Mouse (Mus musculus): Measurements from ENCODE around the gene Galnt2. TPM values are rescaled to one million over a fixed set of nuclear protein-coding genes. Genes with fewer than 3 reads are reported as not detected.

The Galnt2 gene
- total and polyA plus RNA-seq, 3 experiments, result 18.6 to 27.3 (median 23.6) TPM

DNA sequence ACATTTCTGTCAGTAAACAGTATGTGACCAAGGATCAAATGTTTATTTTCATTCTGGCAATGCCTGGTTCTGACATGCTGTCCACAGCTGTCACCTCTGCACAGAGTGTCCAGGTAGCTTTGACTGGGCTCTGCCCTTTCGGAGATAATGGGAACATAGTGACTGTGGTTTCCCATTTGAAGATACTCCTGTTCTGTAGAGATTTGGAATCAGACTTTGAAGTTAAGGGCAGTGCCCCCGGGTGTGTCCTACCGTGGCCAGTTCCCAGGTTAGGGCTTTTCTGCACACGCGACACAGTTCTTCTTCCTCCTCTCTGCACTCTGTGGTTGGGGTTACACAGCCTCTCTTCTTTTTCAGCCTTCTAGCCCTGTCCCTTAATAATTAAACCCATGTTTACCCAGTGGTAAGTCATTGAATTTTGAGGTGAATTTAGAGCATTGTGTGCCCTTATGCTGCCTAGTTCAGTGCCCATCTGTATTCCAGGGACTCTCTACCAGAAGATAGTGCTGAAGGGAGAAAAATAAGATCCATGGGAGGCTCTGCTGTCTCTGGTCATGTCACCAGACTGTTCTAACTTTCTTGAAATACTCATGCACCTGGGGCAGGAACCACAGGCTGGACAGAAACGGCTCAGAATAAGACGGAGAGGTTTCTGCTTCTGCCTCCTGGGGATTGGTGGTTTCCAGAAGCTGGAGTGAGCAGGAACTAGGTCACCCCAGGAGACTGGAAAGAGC is 47.9 kb downstream of the Galnt2 start:
- peaks cover 69 to 88% of the 10 kb centered on the region in 2 experiments for H3K4me1 ChIP-seq (ENCODE audit: control insufficient read depth in 1 of 2, insufficient read depth in 2 of 2)
- in situ Hi-C loops (cut with MboI; ENCODE audit: low pct_ligation_motif_present, low pct_unique_long_range_greater_than_20kb, low sequenced_read_pairs) (loop anchor here (5.0 kb wide), 1 partner anchor 47 kb away; the partner anchor contains the start of gene Galnt2), dilution Hi-C loops (cut with MboI; ENCODE audit: extremely low pct_ligation_motif_present, extremely low pct_unique_long_range_greater_than_20kb, low sequenced_read_pairs) (no loop called here)
- H3K79me2 ChIP-seq (replicated peaks; ENCODE audit: control insufficient read depth, extremely low read depth, insufficient read depth, poor library complexity, severe bottlenecking), result peaks cover 4% of the 10 kb centered on the region; the same call in 1 of the 2 replicates
- no peaks in the 10 kb centered on the region for H3K27me3 ChIP-seq (replicated peaks)
- peak; percentile 83 for DNase-seq (ENCODE audit: extremely low read depth)
- H3K9me3 ChIP-seq (replicated peaks; ENCODE audit: low read length), result peaks cover 10% of the 10 kb centered on the region
- TF ChIP-seq TCF12 (IDR thresholded peaks at IDR 0.05; ENCODE audit: low read depth, low read length) (peak; percentile 88), EP300 (IDR thresholded peaks at IDR 0.05; ENCODE audit: low read length) (peak; percentile 75), SIN3A (IDR thresholded peaks at IDR 0.05; ENCODE audit: low read length) (peak; percentile 49; the same call in 1 of the 2 replicates), IRF4 (IDR thresholded peaks at IDR 0.05; ENCODE audit: low read depth, low read length) (peak; percentile 75), MAZ (IDR thresholded peaks at IDR 0.05; ENCODE audit: low read depth, low read length) (0 out of 2 replicates have a peak, but pooled peaks have one; percentile 31), USF2 (conservative IDR thresholded peaks at IDR 0.05; ENCODE audit: low read depth, low read length) (no peak), NELFE (IDR thresholded peaks at IDR 0.05; ENCODE audit: low read depth, low read length) (no peak), MAX (IDR thresholded peaks at IDR 0.05; ENCODE audit: low read length) (no peak), MAFK (IDR thresholded peaks at IDR 0.05; ENCODE audit: insufficient replicate concordance, low read length) (0 out of 2 replicates have a peak, but pooled peaks have one; percentile 48), UBTF (IDR thresholded peaks at IDR 0.05; ENCODE audit: low read depth, low read length) (no peak), MEF2A (IDR thresholded peaks at IDR 0.05; ENCODE audit: borderline replicate concordance, low read depth, low read length) (peak; percentile 89), RCOR1 (conservative IDR thresholded peaks at IDR 0.05; ENCODE audit: low read depth, low read length) (0 out of 2 replicates have a peak, but pooled peaks have one; percentile 65), ETS1 (conservative IDR thresholded peaks at IDR 0.05; ENCODE audit: low read depth, low read length) (peak; percentile 75)
- no peak overlapping the region for H3K4me3 ChIP-seq (replicated peaks in 1 of 3; ENCODE audit: low read depth in 2 of 3, low read length in 2 of 3, poor library complexity in 1 of 3)
- peak overlapping the region; percentile 86 for H3K27ac ChIP-seq (ENCODE audit: insufficient read depth, low read depth)
- peak overlapping the region; percentile 3 for H3K4me2 ChIP-seq (ENCODE audit: insufficient read depth, low read depth, poor library complexity, severe bottlenecking)
- H3K36me3 ChIP-seq (replicated peaks in 1 of 2; ENCODE audit: control insufficient read depth in 1 of 2, insufficient read depth in 1 of 2, low read length in 1 of 2), result peaks cover 3 to 37% of the 10 kb centered on the region in 2 experiments
- H3K9ac ChIP-seq (ENCODE audit: insufficient read depth, low read depth), result peak overlapping the region; percentile 26

DNA sequence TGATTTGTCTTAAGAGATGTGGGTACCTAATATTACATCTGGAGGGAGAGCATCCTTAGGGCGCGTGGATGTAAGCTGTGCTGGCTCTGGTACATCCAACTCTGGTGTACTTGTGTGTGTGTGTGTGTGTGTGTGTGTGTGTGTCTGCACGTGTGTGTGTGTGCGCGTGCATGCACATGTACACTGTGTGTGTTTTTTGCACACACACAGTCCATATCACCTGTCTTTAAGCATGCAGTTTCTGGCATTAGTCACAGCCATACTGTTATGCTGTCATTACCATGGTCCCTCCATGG is 48.4 kb downstream of the Galnt2 start:
- Histone ChIP-seq H3K9ac (ENCODE audit: insufficient read depth, low read depth) (no peak overlapping the region), H3K36me3 (replicated peaks in 1 of 2; ENCODE audit: control insufficient read depth in 1 of 2, insufficient read depth in 1 of 2, low read length in 1 of 2) (peaks cover 3 to 37% of the 10 kb centered on the region in 2 experiments), H3K79me2 (replicated peaks; ENCODE audit: control insufficient read depth, extremely low read depth, insufficient read depth, poor library complexity, severe bottlenecking) (peaks cover 4% of the 10 kb centered on the region; the same call in 1 of the 2 replicates), H3K4me2 (ENCODE audit: insufficient read depth, low read depth, poor library complexity, severe bottlenecking) (0 out of 2 replicates have a peak overlapping the region, but pooled peaks have one; percentile 3), H3K4me3 (replicated peaks in 1 of 3; ENCODE audit: low read depth in 2 of 3, low read length in 2 of 3, poor library complexity in 1 of 3) (peak overlapping the region in 1 of 3 experiments; percentile 48), H3K27me3 (replicated peaks) (no peaks in the 10 kb centered on the region), H3K4me1 (ENCODE audit: control insufficient read depth in 1 of 2, insufficient read depth in 2 of 2) (peaks cover 68 to 88% of the 10 kb centered on the region in 2 experiments), H3K9me3 (replicated peaks; ENCODE audit: low read length) (peaks cover 10% of the 10 kb centered on the region), H3K27ac (ENCODE audit: insufficient read depth, low read depth) (peak overlapping the region; percentile 86)
- in situ Hi-C loops (cut with MboI; ENCODE audit: low pct_ligation_motif_present, low pct_unique_long_range_greater_than_20kb, low sequenced_read_pairs), result loop anchor here (5.0 kb wide), 1 partner anchor 47 kb away; the partner anchor contains the start of gene Galnt2
- dilution Hi-C loops (cut with MboI; ENCODE audit: extremely low pct_ligation_motif_present, extremely low pct_unique_long_range_greater_than_20kb, low sequenced_read_pairs), result no loop called here
- DNase-seq (ENCODE audit: extremely low read depth), result no peak
- TF ChIP-seq KAT2A (IDR thresholded peaks at IDR 0.05; ENCODE audit: insufficient replicate concordance, low read length) (no peak), MEF2A (IDR thresholded peaks at IDR 0.05; ENCODE audit: borderline replicate concordance, low read depth, low read length) (no peak), NRF1 (IDR thresholded peaks at IDR 0.05; ENCODE audit: low read depth, low read length) (no peak), EP300 (IDR thresholded peaks at IDR 0.05; ENCODE audit: low read length) (no peak), BHLHE40 (IDR thresholded peaks at IDR 0.05; ENCODE audit: low read depth, low read length) (peak; percentile 76), USF1 (IDR thresholded peaks at IDR 0.05; ENCODE audit: low read depth, low read length) (no peak), POLR2A (IDR thresholded peaks at IDR 0.05; ENCODE audit: low read depth, low read length) (no peak), ZC3H11A (IDR thresholded peaks at IDR 0.05; ENCODE audit: low read depth, low read length) (no peak), POLR2AphosphoS2 (IDR thresholded peaks at IDR 0.05; ENCODE audit: low read depth, low read length) (no peak), MAFK (IDR thresholded peaks at IDR 0.05; ENCODE audit: insufficient replicate concordance, low read length) (no peak), PAX5 (IDR thresholded peaks at IDR 0.05; ENCODE audit: low read length) (no peak), IRF4 (IDR thresholded peaks at IDR 0.05; ENCODE audit: low read depth, low read length) (no peak), GABPA (IDR thresholded peaks at IDR 0.05; ENCODE audit: insufficient replicate concordance, low read depth, low read length) (no peak), RAD21 (IDR thresholded peaks at IDR 0.05; ENCODE audit: low read depth, low read length) (no peak), HCFC1 (IDR thresholded peaks at IDR 0.05; ENCODE audit: low read depth, low read length) (no peak), MYC (IDR thresholded peaks at IDR 0.05; ENCODE audit: low read depth, low read length) (no peak), ETS1 (conservative IDR thresholded peaks at IDR 0.05; ENCODE audit: low read depth, low read length) (no peak), RCOR1 (conservative IDR thresholded peaks at IDR 0.05; ENCODE audit: low read depth, low read length) (0 out of 2 replicates have a peak, but pooled peaks have one; percentile 4), CHD2 (IDR thresholded peaks at IDR 0.05; ENCODE audit: low read length) (no peak), ZMIZ1 (IDR thresholded peaks at IDR 0.05; ENCODE audit: low read depth, low read length) (no peak), TBP (conservative IDR thresholded peaks at IDR 0.05; ENCODE audit: low read depth, low read length) (no peak), SIN3A (IDR thresholded peaks at IDR 0.05; ENCODE audit: low read length) (no peak), MAX (IDR thresholded peaks at IDR 0.05; ENCODE audit: low read length) (peak; percentile 52), TCF12 (IDR thresholded peaks at IDR 0.05; ENCODE audit: low read depth, low read length) (no peak), SMC3 (IDR thresholded peaks at IDR 0.05; ENCODE audit: low read depth, low read length) (0 out of 2 replicates have a peak, but pooled peaks have one; percentile 4)

Measured in CH12.LX (cell line).